Mouse (Mus musculus): ENCODE measurements around the gene Nktr. TPM values are rescaled to one million over a fixed set of nuclear protein-coding genes. Genes with fewer than 3 reads are reported as not detected.

Gene Nktr
- polyA plus RNA-seq, 1 experiment from 2014 or later = 88.1 TPM

GRCm38 (mm10) chr9:121710584-121710975 is 8.4 kb upstream of the Nktr start:
- ATAC-seq (ENCODE audit: insufficient number of reproducible peaks, insufficient read depth, low FRiP score, low read depth) = peak; percentile 21; the same call in 1 of the 2 replicates
- Histone ChIP-seq H3K4me3 (ENCODE audit: low read depth, low read length) (peak overlapping the region; percentile 96), H3K36me3 (ENCODE audit: control insufficient read depth, insufficient read depth, low read length) (peaks cover 12% of the 10 kb centered on the region), H3K9ac (replicated peaks; ENCODE audit: low read depth, low read length) (peak overlapping the region; percentile 87), H3K27me3 (ENCODE audit: control insufficient read depth, insufficient read depth, low read length) (no peaks in the 10 kb centered on the region), H3K4me2 (replicated peaks; ENCODE audit: low read depth, low read length) (peak overlapping the region; percentile 86), H3K9me3 (ENCODE audit: control insufficient read depth, low read depth, low read length) (no peaks in the 10 kb centered on the region), H3K27ac (ENCODE audit: low read length) (peak overlapping the region; percentile 94), H3K4me1 (ENCODE audit: control insufficient read depth, insufficient read depth, low read length) (peaks cover 16% of the 10 kb centered on the region; the same call in 1 of the 2 replicates)
- under 1% methylated on average over 18 of the region's 18 CpGs for WGBS

GRCm38 (mm10) chr9:121717048-121717447 is 1.9 kb upstream of the Nktr start:
- Histone ChIP-seq H3K4me2 (replicated peaks; ENCODE audit: low read depth, low read length) (no peak overlapping the region), H3K9me3 (ENCODE audit: control insufficient read depth, low read depth, low read length) (0 out of 2 replicates have a peak, but pooled peaks cover 2% of the 10 kb centered on the region), H3K27ac (ENCODE audit: low read length) (no peak overlapping the region), H3K9ac (replicated peaks; ENCODE audit: low read depth, low read length) (no peak overlapping the region), H3K27me3 (ENCODE audit: control insufficient read depth, insufficient read depth, low read length) (no peaks in the 10 kb centered on the region), H3K4me3 (ENCODE audit: low read depth, low read length) (no peak overlapping the region), H3K4me1 (ENCODE audit: control insufficient read depth, insufficient read depth, low read length) (peaks cover 7% of the 10 kb centered on the region; the same call in 1 of the 2 replicates), H3K36me3 (ENCODE audit: control insufficient read depth, insufficient read depth, low read length) (peaks cover 12% of the 10 kb centered on the region)
- no peak for ATAC-seq (ENCODE audit: insufficient number of reproducible peaks, insufficient read depth, low FRiP score, low read depth)
- 71% methylated on average over 2 of the region's 2 CpGs for WGBS

DNA sequence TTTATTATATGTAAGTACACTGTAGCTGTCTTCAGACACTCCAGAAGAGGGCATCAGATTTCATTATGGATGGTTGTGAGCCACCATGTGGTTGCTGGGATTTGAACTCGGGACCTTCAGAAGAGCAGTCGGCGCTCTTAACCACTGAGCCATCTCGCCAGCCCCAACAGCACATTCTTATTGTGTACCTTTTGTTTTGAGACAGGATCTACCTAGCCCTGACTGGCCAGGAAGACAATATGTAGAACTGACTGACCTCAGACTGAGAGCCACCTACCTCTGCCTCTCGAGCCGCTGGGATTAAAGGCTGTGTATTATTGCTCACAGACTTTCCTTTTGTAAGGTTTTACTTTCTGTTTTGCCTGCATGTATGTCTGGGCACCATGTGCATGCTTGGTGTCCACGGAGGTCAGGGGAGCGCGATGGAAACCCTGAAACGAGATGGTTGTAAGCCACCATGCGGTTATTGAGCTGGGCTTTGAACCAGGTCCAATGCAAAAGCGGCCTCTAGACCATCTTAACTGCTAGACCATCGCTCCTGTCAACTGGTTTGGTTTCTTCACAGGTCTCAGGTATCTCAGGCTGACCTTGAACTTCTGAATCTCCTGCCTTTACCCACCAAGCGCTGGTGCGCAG is 781 bp upstream of the Nktr start:
- Histone ChIP-seq H3K36me3 (ENCODE audit: control insufficient read depth, insufficient read depth, low read length) (peaks cover 3% of the 10 kb centered on the region; the same call in 1 of the 2 replicates), H3K4me3 (ENCODE audit: low read depth, low read length) (peak overlapping the region; percentile 95), H3K4me1 (ENCODE audit: control insufficient read depth, insufficient read depth, low read length) (peaks cover 7% of the 10 kb centered on the region; the same call in 1 of the 2 replicates), H3K9me3 (ENCODE audit: control insufficient read depth, low read depth, low read length) (0 out of 2 replicates have a peak, but pooled peaks cover 2% of the 10 kb centered on the region), H3K27me3 (ENCODE audit: control insufficient read depth, insufficient read depth, low read length) (no peaks in the 10 kb centered on the region), H3K9ac (replicated peaks; ENCODE audit: low read depth, low read length) (peak overlapping the region; percentile 95), H3K27ac (ENCODE audit: low read length) (peak overlapping the region; percentile 97), H3K4me2 (replicated peaks; ENCODE audit: low read depth, low read length) (peak overlapping the region; percentile 55)
- 67% methylated on average over 15 of the region's 15 CpGs for WGBS
- ATAC-seq (ENCODE audit: insufficient number of reproducible peaks, insufficient read depth, low FRiP score, low read depth) = no peak

DNA sequence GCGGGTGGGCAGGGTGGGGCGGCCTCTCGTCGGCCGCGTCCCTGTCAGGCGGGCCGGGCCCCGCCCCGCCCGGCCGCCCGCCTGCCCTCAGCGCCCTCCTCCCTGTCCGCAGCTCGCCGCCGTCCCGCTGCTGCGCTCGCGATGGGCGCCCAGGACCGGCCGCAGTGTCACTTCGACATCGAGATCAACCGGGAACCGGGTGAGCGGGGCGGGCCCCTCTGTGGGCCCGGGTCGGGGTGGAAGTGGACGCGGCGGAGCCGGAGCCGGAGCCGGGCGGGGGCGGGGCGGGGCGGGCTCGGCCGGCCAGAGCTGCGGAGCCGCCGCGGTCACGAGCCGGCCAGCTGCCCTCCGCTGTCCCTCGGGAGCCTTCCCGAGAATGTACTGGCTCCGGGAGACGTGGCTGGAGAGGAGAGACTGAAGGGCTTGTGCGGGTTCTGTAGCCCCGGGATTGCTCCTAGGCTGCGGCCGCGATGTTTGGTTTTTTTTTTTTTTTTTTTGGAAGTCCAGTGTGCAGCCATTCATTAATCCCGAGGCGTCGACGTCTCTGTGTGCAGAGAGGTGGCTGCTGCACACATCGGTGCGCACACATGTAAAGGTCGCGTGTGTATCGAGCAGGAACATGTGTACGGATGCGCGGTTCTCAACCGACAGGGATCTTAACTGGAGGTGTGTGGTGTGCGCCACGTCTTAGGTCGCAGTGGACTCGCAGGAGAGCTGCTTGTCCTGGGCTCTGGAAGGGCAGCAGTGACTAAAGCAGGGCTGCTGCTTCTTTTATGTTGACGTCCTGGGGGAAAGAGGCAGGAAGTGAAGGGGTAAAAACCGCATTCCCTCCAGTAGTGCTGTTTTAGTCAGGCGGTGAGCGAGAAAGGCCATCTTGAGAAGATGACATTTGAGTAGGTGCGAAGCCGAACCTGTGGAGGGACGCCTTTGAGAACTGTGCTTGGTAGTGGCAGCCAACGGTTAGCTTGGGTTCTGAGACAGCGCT is 670 bp downstream of the Nktr start:
- H3K4me3 ChIP-seq (ENCODE audit: low read depth, low read length) = peak overlapping the region; percentile 95
- H3K4me2 ChIP-seq (replicated peaks; ENCODE audit: low read depth, low read length) = peak overlapping the region; percentile 87
- H3K4me1 ChIP-seq (ENCODE audit: control insufficient read depth, insufficient read depth, low read length) = peaks cover 7% of the 10 kb centered on the region; the same call in 1 of the 2 replicates
- H3K36me3 ChIP-seq (ENCODE audit: control insufficient read depth, insufficient read depth, low read length) = no peaks in the 10 kb centered on the region
- no peak; the same call in none of the 2 replicates for ATAC-seq (ENCODE audit: insufficient number of reproducible peaks, insufficient read depth, low FRiP score, low read depth)
- H3K9me3 ChIP-seq (ENCODE audit: control insufficient read depth, low read depth, low read length) = 0 out of 2 replicates have a peak, but pooled peaks cover 2% of the 10 kb centered on the region
- WGBS = under 1% methylated on average over 64 of the region's 87 CpGs
- H3K27ac ChIP-seq (ENCODE audit: low read length) = peak overlapping the region; percentile 97
- peak overlapping the region; percentile 95 for H3K9ac ChIP-seq (replicated peaks; ENCODE audit: low read depth, low read length)
- H3K27me3 ChIP-seq (ENCODE audit: control insufficient read depth, insufficient read depth, low read length) = no peaks in the 10 kb centered on the region

DNA sequence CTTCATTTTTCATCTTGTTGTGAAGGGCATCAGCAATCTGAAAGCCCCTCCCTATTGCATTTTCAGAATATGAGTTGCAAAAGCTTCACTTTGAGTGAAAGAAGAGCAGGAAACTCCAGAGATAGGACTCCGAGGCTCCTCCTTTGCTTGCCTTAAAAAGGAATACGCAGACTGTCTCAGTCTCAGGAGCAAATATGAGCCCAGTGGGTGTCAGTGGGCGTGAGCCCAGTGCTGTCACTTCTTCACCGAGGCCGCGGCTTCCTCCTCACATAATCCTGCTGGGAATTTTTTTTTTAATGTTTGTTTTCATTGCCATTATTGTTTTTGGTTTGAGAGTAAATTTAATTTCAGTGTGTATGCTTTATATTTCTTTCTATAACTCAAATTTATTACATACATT is 21.5 kb downstream of the Nktr start:
- ATAC-seq (ENCODE audit: insufficient number of reproducible peaks, insufficient read depth, low FRiP score, low read depth) = no peak
- no peak overlapping the region for H3K4me3 ChIP-seq (ENCODE audit: low read depth, low read length)
- H3K4me1 ChIP-seq (ENCODE audit: control insufficient read depth, insufficient read depth, low read length) = no peaks in the 10 kb centered on the region
- H3K4me2 ChIP-seq (replicated peaks; ENCODE audit: low read depth, low read length) = no peak overlapping the region
- no peak overlapping the region for H3K9ac ChIP-seq (replicated peaks; ENCODE audit: low read depth, low read length)
- 89% methylated on average over 6 of the region's 6 CpGs for WGBS
- no peak overlapping the region for H3K27ac ChIP-seq (ENCODE audit: low read length)
- H3K27me3 ChIP-seq (ENCODE audit: control insufficient read depth, insufficient read depth, low read length) = no peaks in the 10 kb centered on the region
- peaks cover 42% of the 10 kb centered on the region for H3K36me3 ChIP-seq (ENCODE audit: control insufficient read depth, insufficient read depth, low read length)
- H3K9me3 ChIP-seq (ENCODE audit: control insufficient read depth, low read depth, low read length) = no peaks in the 10 kb centered on the region

- Histone ChIP-seq H3K27me3 (ENCODE audit: control insufficient read depth, insufficient read depth, low read length) (no peaks in the 10 kb centered on the region), H3K4me1 (ENCODE audit: control insufficient read depth, insufficient read depth, low read length) (no peaks in the 10 kb centered on the region), H3K4me2 (replicated peaks; ENCODE audit: low read depth, low read length) (no peak overlapping the region), H3K4me3 (ENCODE audit: low read depth, low read length) (no peak overlapping the region), H3K9me3 (ENCODE audit: control insufficient read depth, low read depth, low read length) (no peaks in the 10 kb centered on the region), H3K36me3 (ENCODE audit: control insufficient read depth, insufficient read depth, low read length) (peaks cover 48% of the 10 kb centered on the region), H3K27ac (ENCODE audit: low read length) (no peak overlapping the region), H3K9ac (replicated peaks; ENCODE audit: low read depth, low read length) (no peak overlapping the region)
- no peak for ATAC-seq (ENCODE audit: insufficient number of reproducible peaks, insufficient read depth, low FRiP score, low read depth)
- 89% methylated on average over 3 of the region's 3 CpGs for WGBS
Measured at GRCm38 (mm10) chr9:121741168-121741567, 22.2 kb downstream of the Nktr start.

- H3K36me3 ChIP-seq (ENCODE audit: control insufficient read depth, insufficient read depth, low read length) = peaks cover 77% of the 10 kb centered on the region
- 90% methylated on average over 8 of the region's 8 CpGs for WGBS
- no peaks in the 10 kb centered on the region for H3K27me3 ChIP-seq (ENCODE audit: control insufficient read depth, insufficient read depth, low read length)
- H3K9ac ChIP-seq (replicated peaks; ENCODE audit: low read depth, low read length) = no peak overlapping the region
- no peak overlapping the region for H3K27ac ChIP-seq (ENCODE audit: low read length)
- H3K4me2 ChIP-seq (replicated peaks; ENCODE audit: low read depth, low read length) = no peak overlapping the region
- no peaks in the 10 kb centered on the region for H3K4me1 ChIP-seq (ENCODE audit: control insufficient read depth, insufficient read depth, low read length)
- H3K4me3 ChIP-seq (ENCODE audit: low read depth, low read length) = no peak overlapping the region
- H3K9me3 ChIP-seq (ENCODE audit: control insufficient read depth, low read depth, low read length) = no peaks in the 10 kb centered on the region
- no peak for ATAC-seq (ENCODE audit: insufficient number of reproducible peaks, insufficient read depth, low FRiP score, low read depth)
Measured at GRCm38 (mm10) chr9:121744051-121744450, 25.1 kb downstream of the Nktr start.

GRCm38 (mm10) chr9:121752774-121753173 is 33.8 kb downstream of the Nktr start:
- 95% methylated on average over 9 of the region's 9 CpGs for WGBS

More at GRCm38 (mm10) chr9:121752774-121753173, 33.8 kb downstream of the Nktr start:
- H3K27me3 ChIP-seq (ENCODE audit: control insufficient read depth, insufficient read depth, low read length) = no peaks in the 10 kb centered on the region
- no peak overlapping the region for H3K9ac ChIP-seq (replicated peaks; ENCODE audit: low read depth, low read length)
- peaks cover 79% of the 10 kb centered on the region for H3K36me3 ChIP-seq (ENCODE audit: control insufficient read depth, insufficient read depth, low read length)
- H3K4me2 ChIP-seq (replicated peaks; ENCODE audit: low read depth, low read length) = no peak overlapping the region
- ATAC-seq (ENCODE audit: insufficient number of reproducible peaks, insufficient read depth, low FRiP score, low read depth) = no peak
- peaks cover 2% of the 10 kb centered on the region; the same call in 1 of the 2 replicates for H3K4me1 ChIP-seq (ENCODE audit: control insufficient read depth, insufficient read depth, low read length)
- H3K9me3 ChIP-seq (ENCODE audit: control insufficient read depth, low read depth, low read length) = no peaks in the 10 kb centered on the region
- no peak overlapping the region for H3K27ac ChIP-seq (ENCODE audit: low read length)
- no peak overlapping the region for H3K4me3 ChIP-seq (ENCODE audit: low read depth, low read length)
